Mouse (Mus musculus) urinary bladder, adult 2 months (tissue): ENCODE results near the gene Samd4b. TPM values are rescaled to one million over a fixed set of nuclear protein-coding genes. Genes with fewer than 3 reads are reported as not detected.

ENCODE experiments used
- DNase-seq: peaks from one replicate; pipeline ENCODE4 v3.0.0; 2022; ENCODE audit warnings: low spot score
- polyA plus RNA-seq: library from polyadenylated mRNA; depleted of rRNA; stranded (reverse); fragments of >200 nt; gene quantifications from 2 replicates; pipeline ENCODE4 v1.2.3, GENCODE M21; 2012

Gene Samd4b
- polyA plus RNA-seq, 1 experiment, result 49.9 TPM

- DNase-seq, result no peak
Observed at GRCm38 (mm10) chr7:28495426-28495825, 102.5 kb downstream of the Samd4b start.

GRCm38 (mm10) chr7:28492310-28492709 is 105.6 kb downstream of the Samd4b start:
- no peak for DNase-seq

- no peak for DNase-seq
Observed at GRCm38 (mm10) chr7:28490903-28491302, 107.0 kb downstream of the Samd4b start.

- peak; percentile 35 for DNase-seq
Observed at GRCm38 (mm10) chr7:28490410-28490809, 107.5 kb downstream of the Samd4b start.

GRCm38 (mm10) chr7:28488030-28488491 is 109.9 kb downstream of the Samd4b start:
- DNase-seq, result no peak

- DNase-seq, result no peak
Observed at GRCm38 (mm10) chr7:28484192-28484591, 113.8 kb downstream of the Samd4b start.

GRCm38 (mm10) chr7:28482854-28483253 is 115.1 kb downstream of the Samd4b start:
- DNase-seq, result no peak

- DNase-seq, result no peak
Observed at GRCm38 (mm10) chr7:28478854-28479253, 119.1 kb downstream of the Samd4b start.

- DNase-seq, result no peak
Observed at GRCm38 (mm10) chr7:28477363-28477762, 120.6 kb downstream of the Samd4b start.

GRCm38 (mm10) chr7:28476191-28476590 is 121.8 kb downstream of the Samd4b start:
- no peak for DNase-seq

- peak; percentile 42 for DNase-seq
Observed at GRCm38 (mm10) chr7:28467213-28467751, 130.7 kb downstream of the Samd4b start.

GRCm38 (mm10) chr7:28466721-28467212 is 131.2 kb downstream of the Samd4b start:
- DNase-seq, result no peak

- no peak for DNase-seq
Observed at GRCm38 (mm10) chr7:28464416-28465212, 133.3 kb downstream of the Samd4b start.

- no peak for DNase-seq
Observed at GRCm38 (mm10) chr7:28462769-28463168, 135.2 kb downstream of the Samd4b start.

- DNase-seq, result no peak
Observed at GRCm38 (mm10) chr7:28460361-28460760, 137.6 kb downstream of the Samd4b start.

GRCm38 (mm10) chr7:28452361-28453005 is 145.5 kb downstream of the Samd4b start:
- DNase-seq, result no peak

GRCm38 (mm10) chr7:28451531-28452360 is 146.2 kb downstream of the Samd4b start, which contains the start of gene Lrfn1:
Gene Lrfn1, plus strand, starts transcription at chr7:28451980.
- no peak for DNase-seq

GRCm38 (mm10) chr7:28447865-28448820 is 149.8 kb downstream of the Samd4b start:
- DNase-seq, result no peak

- no peak for DNase-seq
Observed at GRCm38 (mm10) chr7:28447101-28447830, 150.7 kb downstream of the Samd4b start.

GRCm38 (mm10) chr7:28446446-28446845 is 151.5 kb downstream of the Samd4b start:
- DNase-seq, result peak; percentile 75
